9 mouse cellular contexts compared by ENCODE assay signal in genomic region chr4:136942761-136943160, GRCm38 (mm10). TPM values are rescaled to one million over a fixed set of nuclear protein-coding genes. Genes with fewer than 3 reads are reported as not detected.
A peak's percentile ranks its signal among the peaks of the same experiment; 100 is the strongest.
DNase-seq lines count a peak whose midpoint lies in the region; ATAC-seq and TF ChIP-seq lines count a peak whose summit lies in the region.
"Had no signal": no experiment of that assay in that cellular context is flagged by ENCODE, and none has a peak within 500 bp of the region (broad histone marks: within the 10 kb centered on the region; RNA-seq: fewer than 3 reads in every experiment).

No protein-coding gene starts in this region.

- WGBS in lung, embryonic 15.5 days = 17% methylated on average over 18 of the region's 18 CpGs
- 18% methylated on average over 18 of the region's 18 CpGs for WGBS in lung, adult 2 months
- WGBS in embryonic facial prominence, embryonic 14.5 days = 12% methylated on average over 17 of the region's 18 CpGs
- WGBS in hindbrain, embryonic 16.5 days = 19% methylated on average over 18 of the region's 18 CpGs

- no peaks in the 10 kb centered on the region for H3K36me3 ChIP-seq in lung, embryonic 15.5 days
- H3K36me3 ChIP-seq in embryonic facial prominence, embryonic 14.5 days (ENCODE audit: control insufficient read depth, insufficient read depth, low read length) = no peaks in the 10 kb centered on the region
- peaks cover 2% of the 10 kb centered on the region; the same call in 1 of the 2 replicates for H3K36me3 ChIP-seq in hindbrain, embryonic 16.5 days (ENCODE audit: control insufficient read depth, insufficient read depth, low read length)
- H3K36me3 ChIP-seq: limb, embryonic 15.5 days had no signal

- peaks cover 13% of the 10 kb centered on the region for H3K4me1 ChIP-seq in lung, embryonic 15.5 days
- H3K4me1 ChIP-seq in lung, adult 2 months (ENCODE audit: control insufficient read depth, insufficient read depth, low read length) = no peaks in the 10 kb centered on the region
- H3K4me1 ChIP-seq in embryonic facial prominence, embryonic 14.5 days (ENCODE audit: control insufficient read depth, insufficient read depth, low read length) = peaks cover 12% of the 10 kb centered on the region
- H3K4me1 ChIP-seq in hindbrain, embryonic 16.5 days (ENCODE audit: control insufficient read depth, insufficient read depth, low read depth, low read length) = peaks cover 12% of the 10 kb centered on the region

- no peak overlapping the region; the same call in 1 of the 2 replicates for H3K9ac ChIP-seq in lung, embryonic 15.5 days
- no peak overlapping the region for H3K9ac ChIP-seq in embryonic facial prominence, embryonic 14.5 days (ENCODE audit: low read depth, low read length)
- peak overlapping the region; percentile 14; the same call in 1 of the 2 replicates for H3K9ac ChIP-seq in hindbrain, embryonic 16.5 days (ENCODE audit: low read depth, low read length)
- H3K9ac ChIP-seq: limb, embryonic 15.5 days had no signal

- no peak for TF ChIP-seq POLR2A in lung, adult 2 months (IDR thresholded peaks at IDR 0.05; ENCODE audit: borderline replicate concordance, extremely low read depth, low read depth, low read length)

- no peaks in the 10 kb centered on the region for H3K9me3 ChIP-seq in lung, embryonic 15.5 days
- no peaks in the 10 kb centered on the region for H3K9me3 ChIP-seq in embryonic facial prominence, embryonic 14.5 days (ENCODE audit: control insufficient read depth, low read length)
- no peaks in the 10 kb centered on the region for H3K9me3 ChIP-seq in hindbrain, embryonic 16.5 days (ENCODE audit: control insufficient read depth, low read length)
- H3K9me3 ChIP-seq: limb, embryonic 15.5 days had no signal

- H3K4me2 ChIP-seq in lung, embryonic 15.5 days = no peak overlapping the region
- 0 out of 2 replicates have a peak overlapping the region, but pooled peaks have one; percentile 27 for H3K4me2 ChIP-seq in embryonic facial prominence, embryonic 14.5 days (ENCODE audit: low read depth, low read length)
- H3K4me2 ChIP-seq in hindbrain, embryonic 16.5 days (ENCODE audit: low read length) = peak overlapping the region; percentile 11
- H3K4me2 ChIP-seq: limb, embryonic 15.5 days had no signal

- H3K27ac ChIP-seq in lung, embryonic 15.5 days = no peak overlapping the region
- no peak overlapping the region for H3K27ac ChIP-seq in embryonic facial prominence, embryonic 14.5 days (replicated peaks; ENCODE audit: low read depth, low read length)
- no peak overlapping the region; the same call in 1 of the 2 replicates for H3K27ac ChIP-seq in hindbrain, embryonic 16.5 days (ENCODE audit: low read depth, low read length)
- H3K27ac ChIP-seq: limb, embryonic 15.5 days had no signal

- no peak overlapping the region for H3K4me3 ChIP-seq in lung, embryonic 15.5 days
- no peak overlapping the region for H3K4me3 ChIP-seq in lung, adult 2 months (replicated peaks; ENCODE audit: extremely low read depth, low read depth, low read length)
- no peak overlapping the region for H3K4me3 ChIP-seq in embryonic facial prominence, embryonic 14.5 days (ENCODE audit: low read depth, low read length)
- H3K4me3 ChIP-seq in hindbrain, embryonic 16.5 days (ENCODE audit: low read length) = no peak overlapping the region
- H3K4me3 ChIP-seq: limb, embryonic 15.5 days had no signal

- intact Hi-C loops in left cerebral cortex, postnatal 36 days (cut with DNase I) = no loop called here

- peak; percentile 76 for ATAC-seq in lung, embryonic 15.5 days (ENCODE audit: borderline replicate concordance, extremely low read depth, low FRiP score, low TSS enrichment)
- ATAC-seq in embryonic facial prominence, embryonic 14.5 days (ENCODE audit: low read depth) = peak; percentile 48; the same call in 1 of the 2 replicates
- no peak; the same call in 1 of the 2 replicates for ATAC-seq in hindbrain, embryonic 16.5 days

- TF ChIP-seq CTCF in lung, adult 2 months (IDR thresholded peaks at IDR 0.05; ENCODE audit: insufficient read depth, low read length) = no peak

- H3K27me3 ChIP-seq in lung, embryonic 15.5 days = peaks cover 96% of the 10 kb centered on the region
- H3K27me3 ChIP-seq in embryonic facial prominence, embryonic 14.5 days (replicated peaks; ENCODE audit: control insufficient read depth, insufficient read depth, low read length) = peaks cover 19% of the 10 kb centered on the region
- peaks cover 2% of the 10 kb centered on the region for H3K27me3 ChIP-seq in hindbrain, embryonic 16.5 days (replicated peaks; ENCODE audit: control insufficient read depth, insufficient read depth, low read length)

- no peak for DNase-seq in lung, adult 2 months
- DNase-seq in embryonic facial prominence, embryonic 14.5 days (ENCODE audit: low spot score) = no peak
- peak; percentile 88 for DNase-seq in retina, postnatal 1 day
- DNase-seq in left cerebral cortex, postnatal 36 days (ENCODE audit: low spot score in 2 of 2) = no peak
- no peak for DNase-seq in ovary, postnatal 14 days (ENCODE audit: low spot score)
- DNase-seq: embryo, embryonic 11 days had no signal

RNA-seq across cellular contexts. Expression of gene Epha8, which starts 13.9 kb away (rescaled TPM):
- 0.06 and 0.34 TPM in 2 replicates for polyA plus RNA-seq in lung, embryonic 15.5 days (2015; fragmentation: Nextera tagmentation; extraction: Ambion mirVana)
- polyA plus RNA-seq in lung, adult 2 months (2012; rRNA removed) = 0.05 and 0.16 TPM in 2 replicates
- polyA plus RNA-seq in embryonic facial prominence, embryonic 14.5 days (2014; fragmentation: Nextera tagmentation; extraction: Ambion mirVana) = 1.4 and 1.7 TPM in 2 replicates
- 8.8 and 14.0 TPM in 2 replicates for polyA plus RNA-seq in hindbrain, embryonic 16.5 days (2015; fragmentation: Nextera tagmentation; extraction: Ambion mirVana)
- 1 to 10 TPM; 4.7 to 5.5 TPM for total RNA-seq in left cerebral cortex, postnatal 36 days (2021)

RNA-seq across cellular contexts. Expression of gene C1qa, which starts 44.2 kb away (rescaled TPM):
- polyA plus RNA-seq in lung, embryonic 15.5 days (2015; fragmentation: Nextera tagmentation; extraction: Ambion mirVana) = 33.2 TPM in 2 replicates
- polyA plus RNA-seq in lung, adult 2 months (2012; rRNA removed) = 43.6 and 58.0 TPM in 2 replicates
- polyA plus RNA-seq in embryonic facial prominence, embryonic 14.5 days (2014; fragmentation: Nextera tagmentation; extraction: Ambion mirVana) = 46.6 and 49.2 TPM in 2 replicates
- 34.0 and 36.8 TPM in 2 replicates for polyA plus RNA-seq in hindbrain, embryonic 16.5 days (2015; fragmentation: Nextera tagmentation; extraction: Ambion mirVana)
- 10 to 100 TPM; 49.6 to 50.7 TPM for total RNA-seq in left cerebral cortex, postnatal 36 days (2021)

RNA-seq across cellular contexts. Expression of gene C1qc, which starts 49.9 kb away (rescaled TPM):
- 22.1 and 24.6 TPM in 2 replicates for polyA plus RNA-seq in lung, embryonic 15.5 days (2015; fragmentation: Nextera tagmentation; extraction: Ambion mirVana)
- polyA plus RNA-seq in lung, adult 2 months (2012; rRNA removed) = 74.2 and 84.9 TPM in 2 replicates
- polyA plus RNA-seq in embryonic facial prominence, embryonic 14.5 days (2014; fragmentation: Nextera tagmentation; extraction: Ambion mirVana) = 46.2 and 47.9 TPM in 2 replicates
- polyA plus RNA-seq in hindbrain, embryonic 16.5 days (2015; fragmentation: Nextera tagmentation; extraction: Ambion mirVana) = 25.5 and 28.8 TPM in 2 replicates
- total RNA-seq in left cerebral cortex, postnatal 36 days (2021) = 10 to 100 TPM; 40.6 to 47.2 TPM

RNA-seq across cellular contexts. Expression of gene C1qb, which starts 56.8 kb away (rescaled TPM):
- polyA plus RNA-seq in lung, embryonic 15.5 days (2015; fragmentation: Nextera tagmentation; extraction: Ambion mirVana) = 46.4 and 51.0 TPM in 2 replicates
- polyA plus RNA-seq in lung, adult 2 months (2012; rRNA removed) = 65.1 and 67.3 TPM in 2 replicates
- 85.2 and 99.6 TPM in 2 replicates for polyA plus RNA-seq in embryonic facial prominence, embryonic 14.5 days (2014; fragmentation: Nextera tagmentation; extraction: Ambion mirVana)
- 49.8 and 53.9 TPM in 2 replicates for polyA plus RNA-seq in hindbrain, embryonic 16.5 days (2015; fragmentation: Nextera tagmentation; extraction: Ambion mirVana)
- total RNA-seq in left cerebral cortex, postnatal 36 days (2021) = 10 to 100 TPM; 55.7 to 58.1 TPM
